Mouse (Mus musculus) colon, adult 2 months (tissue): ENCODE results near the gene Myrip. TPM values are rescaled to one million over a fixed set of nuclear protein-coding genes. Genes with fewer than 3 reads are reported as not detected.

Source experiments
- polyA plus RNA-seq: library from polyadenylated mRNA; depleted of rRNA; stranded (reverse); fragments of >200 nt; gene quantifications from 2 replicates; pipeline ENCODE4 v1.2.3, GENCODE M21; 2012; rRNA removed

Gene Myrip
- polyA plus RNA-seq = 4.4 and 4.9 TPM in 2 replicates

DNA sequence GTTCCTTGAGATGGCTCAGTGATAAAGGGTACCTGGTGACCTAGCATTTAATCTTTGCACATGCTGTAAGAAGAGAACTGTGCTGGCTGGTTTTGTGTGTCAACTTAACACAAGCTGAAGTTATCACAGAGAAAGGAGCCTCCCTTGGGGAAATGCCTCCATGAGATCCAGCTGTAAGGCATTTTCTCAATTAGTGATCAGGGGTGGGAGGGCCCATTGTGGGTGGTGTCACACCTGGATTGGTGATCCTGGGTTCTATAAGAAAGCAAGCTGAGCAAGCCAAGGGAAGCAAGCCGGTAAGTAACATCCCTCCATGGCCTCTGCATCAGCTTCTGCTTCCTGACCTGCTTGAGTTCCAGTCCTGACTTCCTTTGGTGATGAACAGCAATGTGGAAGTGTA, at the start of gene Myrip:
TSS of gene Myrip (plus strand) at position 301 of the 400 bp plus-strand sequence.

DNA sequence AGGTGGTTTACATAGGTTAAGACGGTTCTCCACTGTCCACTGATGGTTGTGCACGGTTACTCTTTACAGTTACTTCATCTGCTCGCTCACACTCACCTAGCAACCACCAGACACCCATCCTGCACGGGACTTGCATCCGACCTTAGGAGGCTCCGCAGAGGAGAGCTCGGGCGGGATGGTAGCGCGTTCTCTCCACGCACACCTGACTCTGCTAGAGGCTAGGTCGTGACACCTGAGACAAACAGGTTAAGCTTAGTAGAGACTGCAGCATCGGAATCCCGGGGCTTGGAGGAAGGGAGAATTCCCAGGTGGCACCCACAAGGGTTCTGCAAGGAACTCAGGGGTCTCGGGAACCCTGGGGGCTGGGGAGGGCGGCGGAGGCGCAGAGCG, 190.7 kb downstream of the Myrip start, which contains the start of gene Eif1b:
TSS of gene Eif1b (plus strand) at position 223 of the 390 bp plus-strand sequence.

Other genes starting within 250 kb of the Myrip start
- 7.0 and 10.8 TPM in 2 replicates for gene Cx3cr1, start 231.6 kb upstream of the Myrip start, polyA plus RNA-seq
- gene Ccr8, start 209.4 kb upstream of the Myrip start, polyA plus RNA-seq = 0.22 and 0.31 TPM in 2 replicates
- gene Slc25a38, start 191.1 kb upstream of the Myrip start, polyA plus RNA-seq = 21.2 and 29.7 TPM in 2 replicates
- 2,125 and 2,310 TPM in 2 replicates for gene Rpsa, start 173.8 kb upstream of the Myrip start, polyA plus RNA-seq
- gene Mobp, start 151.8 kb upstream of the Myrip start, polyA plus RNA-seq = not detected in 2 replicates
- 28.4 and 40.0 TPM in 2 replicates for gene Eif1b, start 190.7 kb downstream of the Myrip start, polyA plus RNA-seq
- 3.2 and 3.3 TPM in 2 replicates for gene Entpd3, start 238.3 kb downstream of the Myrip start, polyA plus RNA-seq